Mouse (Mus musculus) ES-Bruce4 (cell line): Measurements from ENCODE around the gene Prss53. TPM values are rescaled to one million over a fixed set of nuclear protein-coding genes. Genes with fewer than 3 reads are reported as not detected.

Experiments used
- H3K27ac ChIP-seq: 2 replicates; pipeline ENCODE4 v1.5.1; 2012; ENCODE audit warnings: low read length, inconsistent platforms; ENCODE audit not compliant: insufficient read depth
- H3K27me3 ChIP-seq: 2 replicates; pipeline ENCODE4 v1.6.1; 2012; ENCODE audit warnings: mild to moderate bottlenecking, low read length, inconsistent platforms; ENCODE audit not compliant: control insufficient read depth, poor library complexity, insufficient read depth, severe bottlenecking
- H3K36me3 ChIP-seq: 2 replicates; pipeline ENCODE4 v1.6.1; 2012; ENCODE audit warnings: inconsistent platforms, mild to moderate bottlenecking, low read length, moderate library complexity; ENCODE audit not compliant: control insufficient read depth, poor library complexity, insufficient read depth, severe bottlenecking
- H3K4me1 ChIP-seq: one replicate; pipeline ENCODE4 v1.8.1; 2011; ENCODE audit warnings: low read length; ENCODE audit not compliant: control insufficient read depth, insufficient read depth
- H3K4me3 ChIP-seq: 2 replicates; pipeline ENCODE4 v1.5.1; 2011; ENCODE audit warnings: low read depth, mild to moderate bottlenecking, low read length
- H3K9ac ChIP-seq: 2 replicates; pipeline ENCODE4 v1.6.1; 2012; ENCODE audit warnings: low read depth, mild to moderate bottlenecking, inconsistent platforms; ENCODE audit not compliant: poor library complexity, severe bottlenecking
- H3K9me3 ChIP-seq: replicated peaks from 2 replicates; pipeline ENCODE4 v1.6.1; 2012; ENCODE audit warnings: mild to moderate bottlenecking, low read length, inconsistent platforms; ENCODE audit not compliant: control insufficient read depth, poor library complexity, insufficient read depth, severe bottlenecking
- CTCF ChIP-seq: IDR thresholded peaks from one replicate; pipeline ENCODE4 v1.8.1; 2011; ENCODE audit warnings: low read depth, low read length
- EP300 ChIP-seq: IDR thresholded peaks from 2 replicates; pipeline ENCODE4 v1.6.1; 2011; ENCODE audit warnings: low read depth, low read length; ENCODE audit not compliant: insufficient read depth
- POLR2A ChIP-seq: IDR thresholded peaks from one replicate; pipeline ENCODE4 v1.8.1; 2011; ENCODE audit warnings: low read length; ENCODE audit not compliant: insufficient read depth
- polyA plus RNA-seq: library from polyadenylated mRNA; stranded (reverse); fragments of >200 nt; gene quantifications from 2 replicates; pipeline ENCODE4 v1.2.4, GENCODE M21; 2011; ENCODE audit warnings: low read depth; ENCODE audit not compliant: missing spikeins, insufficient read depth, insufficient read length

Prss53 gene
- polyA plus RNA-seq, 1 experiment, result 0.46 TPM

DNA sequence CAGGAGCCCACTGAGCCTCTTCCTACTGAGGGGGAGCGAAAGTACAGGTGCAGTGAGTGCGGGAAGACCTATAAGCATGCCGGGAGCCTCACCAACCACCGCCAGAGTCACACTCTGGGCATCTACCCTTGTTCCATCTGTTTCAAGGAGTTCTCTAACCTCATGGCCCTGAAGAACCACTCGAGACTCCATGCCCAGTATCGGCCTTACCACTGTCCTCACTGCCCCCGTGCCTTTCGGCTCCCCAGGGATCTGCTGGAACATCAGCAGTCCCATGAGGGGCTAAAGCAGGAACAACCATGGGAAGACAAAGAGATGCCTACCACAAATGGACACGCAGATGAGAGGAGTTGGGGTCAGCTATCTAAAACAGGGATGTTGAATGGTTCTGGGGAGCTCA is 11.5 kb downstream of the Prss53 start:
- Histone ChIP-seq H3K4me1 (no peaks in the 10 kb centered on the region), H3K4me3 (no peak overlapping the region), H3K9me3 (no peaks in the 10 kb centered on the region), H3K36me3 (peaks cover 41% of the 10 kb centered on the region), H3K27ac (no peak overlapping the region), H3K9ac (no peak overlapping the region), H3K27me3 (no peaks in the 10 kb centered on the region)
- no peak for TF ChIP-seq CTCF
- TF ChIP-seq EP300, result no peak
- no peak for TF ChIP-seq POLR2A

DNA sequence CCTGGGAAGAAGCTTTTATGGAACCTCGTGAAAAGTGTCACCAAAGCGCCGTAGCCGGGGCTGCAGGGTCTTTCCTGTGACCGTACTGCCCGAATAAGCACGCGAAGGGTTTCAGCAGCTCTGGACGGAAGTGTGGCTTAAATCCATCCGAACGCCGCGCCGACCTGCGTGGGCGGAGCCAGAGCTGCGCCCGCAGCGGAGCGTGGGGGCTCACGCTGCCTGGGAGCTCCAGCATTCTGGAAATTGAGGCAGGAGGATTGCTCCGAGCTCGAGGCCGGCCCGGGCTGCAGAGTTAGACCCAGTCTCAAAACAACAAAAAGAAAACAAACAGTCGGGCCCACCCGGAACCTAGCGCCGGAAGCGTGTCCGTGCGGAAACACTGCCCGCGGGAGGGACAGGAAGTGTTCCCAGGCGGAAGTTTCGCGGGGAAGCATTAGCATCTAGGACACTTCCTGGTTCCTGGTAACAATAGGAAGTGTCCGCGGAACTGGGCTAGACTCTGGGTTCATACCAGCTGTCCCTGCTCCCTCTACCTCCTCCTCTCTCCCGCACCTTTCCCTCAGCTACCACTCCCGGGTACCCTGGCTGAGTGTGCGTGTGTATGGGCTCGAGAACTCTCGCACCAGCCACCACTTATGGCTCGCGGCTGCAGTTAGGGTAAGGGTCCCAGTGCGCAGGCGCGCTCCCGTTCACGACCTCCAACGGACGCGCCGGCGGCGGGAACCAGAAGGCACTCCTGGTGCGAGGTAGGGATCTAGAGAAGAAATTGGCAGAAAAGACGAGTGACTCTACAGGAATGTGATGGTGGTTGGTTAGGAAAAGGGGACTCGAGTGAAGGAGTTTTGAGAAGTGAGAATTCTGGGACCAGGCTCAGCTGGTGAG is 14.1 kb downstream of the Prss53 start, which contains the start of gene Zfp668:
Gene Zfp668 (minus strand): TSS at position 362 of the 882 bp plus-strand sequence.
- Histone ChIP-seq H3K36me3 (peaks cover 29% of the 10 kb centered on the region), H3K27me3 (no peaks in the 10 kb centered on the region)
- no peak for TF ChIP-seq EP300
- TF ChIP-seq POLR2A, result peak; percentile 46
- no peak for TF ChIP-seq CTCF

GRCm38 (mm10) chr7:127876041-127876466 is 14.7 kb downstream of the Prss53 start, which contains the start of gene Zfp646:
Gene Zfp646, plus strand, starts transcription at chr7:127876221.
- Histone ChIP-seq H3K4me3 (peak within 1 kb of the TSS; percentile 86), H3K9ac (peak within 1 kb of the TSS; percentile 95), H3K27me3 (no peaks in the 10 kb centered on the region), H3K4me1 (no peaks in the 10 kb centered on the region), H3K27ac (peak within 1 kb of the TSS; percentile 60), H3K36me3 (peaks cover 23% of the 10 kb centered on the region), H3K9me3 (no peaks in the 10 kb centered on the region)
- TF ChIP-seq CTCF, result no peak

More for the DNA sequence above, 14.1 kb downstream of the Prss53 start, which contains the start of gene Zfp668:
- Histone ChIP-seq H3K27ac (peak within 1 kb of the TSS; percentile 60), H3K9me3 (no peaks in the 10 kb centered on the region), H3K4me1 (no peaks in the 10 kb centered on the region), H3K9ac (peak within 1 kb of the TSS; percentile 95), H3K4me3 (peak within 1 kb of the TSS; percentile 86)

GRCm38 (mm10) chr7:127875627-127876001 is 15.2 kb downstream of the Prss53 start:
- no peaks in the 10 kb centered on the region for H3K9me3 ChIP-seq
- peaks cover 18% of the 10 kb centered on the region for H3K36me3 ChIP-seq
- peak overlapping the region; percentile 95 for H3K9ac ChIP-seq
- peak overlapping the region; percentile 86 for H3K4me3 ChIP-seq
- H3K27me3 ChIP-seq, result no peaks in the 10 kb centered on the region
- peak overlapping the region; percentile 60 for H3K27ac ChIP-seq
- no peaks in the 10 kb centered on the region for H3K4me1 ChIP-seq
- no peak for TF ChIP-seq EP300
- TF ChIP-seq POLR2A, result no peak
- TF ChIP-seq CTCF, result no peak

- Histone ChIP-seq H3K36me3 (peaks cover 12% of the 10 kb centered on the region), H3K4me1 (no peaks in the 10 kb centered on the region), H3K9me3 (no peaks in the 10 kb centered on the region), H3K4me3 (peak overlapping the region; percentile 86), H3K9ac (peak overlapping the region; percentile 95), H3K27ac (peak overlapping the region; percentile 21), H3K27me3 (no peaks in the 10 kb centered on the region)
- no peak for TF ChIP-seq EP300
- TF ChIP-seq POLR2A, result no peak
- TF ChIP-seq CTCF, result no peak
Measured at GRCm38 (mm10) chr7:127874812-127875626, 15.8 kb downstream of the Prss53 start.
